Mouse (Mus musculus) colon, adult 2 months (tissue): ENCODE results near the gene Scube3. TPM values are rescaled to one million over a fixed set of nuclear protein-coding genes. Genes with fewer than 3 reads are reported as not detected.

Experiments
- polyA plus RNA-seq: library from polyadenylated mRNA; depleted of rRNA; stranded (reverse); fragments of >200 nt; gene quantifications from 2 replicates; pipeline ENCODE4 v1.2.3, GENCODE M21; 2012; rRNA removed

Gene Scube3
- polyA plus RNA-seq: 1.4 and 2.4 TPM in 2 replicates

DNA sequence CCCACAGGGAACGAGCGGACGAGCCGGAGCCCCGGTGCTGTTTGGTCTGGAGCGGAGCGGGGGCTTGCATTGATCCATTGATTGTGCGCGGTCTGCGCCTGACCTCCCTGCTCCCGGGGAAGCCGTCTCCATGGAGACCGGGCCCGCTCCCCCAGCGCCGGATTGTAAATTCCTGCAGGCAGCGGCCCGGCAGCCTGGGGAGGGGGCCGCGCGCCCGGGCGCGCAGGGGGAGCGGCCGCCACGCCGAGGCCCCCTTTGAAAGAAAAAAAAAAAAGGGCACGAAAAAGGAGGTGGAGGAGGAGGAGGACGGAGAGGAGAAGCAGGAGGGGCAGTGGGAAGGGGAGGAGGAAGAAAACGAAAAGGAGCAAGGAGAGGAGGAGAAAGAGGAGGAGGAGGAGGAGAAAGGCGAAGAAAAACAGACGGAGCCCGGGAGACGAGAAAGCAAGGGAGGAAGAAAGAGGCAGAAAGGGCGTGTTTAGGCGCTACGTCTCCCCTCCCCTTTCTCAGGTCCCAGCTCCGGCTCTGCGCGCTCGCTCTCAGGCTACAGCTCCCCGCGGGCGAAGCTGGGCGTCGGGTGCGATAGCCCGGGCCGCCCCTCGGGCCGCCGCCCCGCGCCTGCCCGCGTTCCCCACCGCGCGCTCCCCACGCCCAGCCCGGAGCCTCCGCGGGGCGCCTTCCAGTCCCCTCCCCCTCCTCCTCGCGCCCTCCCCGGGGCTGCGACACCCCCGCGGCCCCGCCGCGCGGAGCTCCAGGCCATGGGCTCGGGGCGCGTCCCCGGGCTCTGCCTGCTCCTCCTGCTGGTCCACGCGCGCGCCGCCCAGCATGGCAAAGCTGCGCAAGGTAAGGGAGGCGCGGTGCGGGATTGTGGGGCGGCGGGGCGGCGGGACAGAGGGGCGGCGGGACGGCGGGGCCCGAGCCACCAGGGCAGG is at the start of gene Scube3:
Scube3 (plus strand) TSS at position 371 of the 929 bp plus-strand sequence.

DNA sequence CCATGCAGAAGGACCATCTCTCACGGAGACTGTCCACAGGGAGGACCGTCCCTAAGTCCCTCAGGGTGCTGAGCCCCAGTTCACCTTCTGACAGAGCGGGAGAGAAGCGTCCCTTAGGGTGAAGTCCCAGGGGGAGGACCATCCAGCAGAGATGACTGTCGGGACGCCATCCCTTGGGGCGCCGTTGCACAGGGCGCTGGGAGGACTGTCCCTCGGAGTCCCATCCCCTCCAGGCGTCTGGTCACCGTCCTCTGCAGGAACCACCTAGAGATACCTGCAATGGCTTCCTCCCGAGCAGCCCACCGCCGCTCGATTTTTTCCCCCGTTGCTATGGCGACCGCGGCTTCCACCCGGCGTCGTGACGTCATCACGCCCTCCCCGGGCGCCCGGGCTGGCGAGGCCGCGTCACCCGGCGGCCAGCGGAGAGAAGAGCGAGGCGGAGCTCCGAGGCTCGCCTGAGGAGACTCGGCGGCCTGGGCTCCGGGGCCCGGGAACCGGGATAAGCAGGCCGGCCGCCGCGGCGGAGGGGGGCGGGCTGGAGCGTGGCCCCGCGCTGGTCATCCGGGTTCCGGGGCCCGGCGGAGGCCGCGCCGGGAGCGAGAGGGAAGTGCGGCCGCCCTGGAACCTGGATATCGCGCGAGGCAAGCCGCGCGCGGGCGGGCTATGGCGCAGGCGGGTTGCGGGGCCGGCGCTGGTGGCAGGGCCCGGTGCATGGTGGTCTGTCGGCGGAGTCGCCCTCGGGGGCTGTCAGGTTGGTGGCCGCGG is 35.0 kb downstream of the Scube3 start, which contains the start of gene Zfp523:
Zfp523 (plus strand) TSS at position 355 of the 765 bp plus-strand sequence.

DNA sequence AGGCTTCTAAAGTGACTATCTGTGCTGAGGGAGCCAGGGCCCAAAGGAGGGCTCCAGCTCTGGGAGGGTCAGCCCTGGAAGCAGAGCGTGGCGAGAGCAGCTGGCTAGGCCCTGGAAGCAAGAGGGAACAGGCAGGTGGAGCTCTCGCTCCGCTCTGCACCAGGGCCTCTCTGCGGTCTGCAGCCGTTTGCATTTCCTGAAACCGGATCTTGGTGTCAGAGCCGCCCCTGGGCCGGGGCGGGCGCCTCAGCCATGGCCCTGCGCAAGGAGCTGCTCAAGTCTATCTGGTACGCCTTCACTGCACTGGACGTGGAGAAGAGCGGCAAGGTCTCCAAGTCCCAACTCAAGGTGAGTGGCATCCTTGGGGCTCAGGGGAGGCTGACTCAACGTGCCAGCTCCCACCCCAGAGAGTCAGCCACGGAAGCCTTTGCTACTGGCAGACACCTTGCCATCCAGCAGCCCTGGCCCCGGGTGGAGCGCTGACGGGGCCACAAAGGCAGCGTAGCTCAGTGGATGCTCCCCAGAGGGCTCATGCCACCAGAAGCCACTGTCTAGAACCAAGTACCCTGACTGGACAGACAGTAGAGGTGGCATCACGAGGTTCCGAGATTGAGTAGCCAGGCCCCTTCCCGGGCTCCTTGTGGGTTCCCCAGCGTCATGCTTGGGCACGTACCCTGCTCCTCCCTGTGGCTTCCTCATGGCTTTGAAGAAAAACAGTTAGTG is 65.8 kb downstream of the Scube3 start, which contains the start of gene Def6:
Def6 (plus strand) TSS at position 188 of the 723 bp plus-strand sequence.

Other genes with a start within 250 kb of the Scube3 start
- gene Anks1, start 232.8 kb upstream of the Scube3 start, polyA plus RNA-seq: 41.9 and 43.2 TPM in 2 replicates
- gene Taf11, start 232.3 kb upstream of the Scube3 start, polyA plus RNA-seq: 6.6 and 7.0 TPM in 2 replicates
- 2.0 and 2.6 TPM in 2 replicates for gene Tcp11, start 61.5 kb upstream of the Scube3 start, polyA plus RNA-seq
- gene Zfp523, start 35.0 kb downstream of the Scube3 start, polyA plus RNA-seq: 71.9 and 76.1 TPM in 2 replicates
- gene Def6, start 65.6 kb downstream of the Scube3 start, polyA plus RNA-seq: 4.3 and 4.7 TPM in 2 replicates
- gene Ppard, start 90.6 kb downstream of the Scube3 start, polyA plus RNA-seq: 229 and 242 TPM in 2 replicates
- 15.9 and 21.3 TPM in 2 replicates for gene Fance, start 171.4 kb downstream of the Scube3 start, polyA plus RNA-seq
- 3,183 and 4,590 TPM in 2 replicates for gene Rpl10a, start 186.3 kb downstream of the Scube3 start, polyA plus RNA-seq
- gene Tead3, start 208.7 kb downstream of the Scube3 start, polyA plus RNA-seq: 36.0 and 39.2 TPM in 2 replicates
- gene Tulp1, start 223.1 kb downstream of the Scube3 start, polyA plus RNA-seq: 0.36 and 1.0 TPM in 2 replicates